Mouse (Mus musculus): Measurements from ENCODE around the gene Trarg1. TPM values are rescaled to one million over a fixed set of nuclear protein-coding genes. Genes with fewer than 3 reads are reported as not detected.

Trarg1 gene
- polyA plus RNA-seq, 1 experiment = 0.78 TPM

DNA sequence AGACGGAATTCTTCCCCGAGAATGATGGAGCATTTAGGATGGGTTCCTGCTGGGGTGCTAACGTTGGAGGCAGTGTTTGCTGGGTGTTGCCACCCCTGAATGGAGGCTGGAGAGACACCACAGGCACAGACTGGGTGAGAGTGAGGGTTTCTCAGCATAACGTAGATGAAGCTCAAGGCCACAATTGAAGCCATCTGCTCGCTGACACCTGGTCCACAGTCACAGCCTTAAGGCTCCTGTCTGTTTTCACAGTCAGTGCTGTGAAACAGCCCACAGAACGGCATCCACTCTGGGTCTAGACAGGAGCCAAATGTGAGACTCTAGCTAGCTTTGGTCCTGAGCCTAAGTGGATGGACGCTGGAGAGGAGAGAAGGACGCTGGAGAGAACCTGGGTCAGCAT is 5.4 kb upstream of the Trarg1 start:
- Histone ChIP-seq H3K27me3 (ENCODE audit: control insufficient read depth, insufficient read depth, low read length) (peaks cover 3% of the 10 kb centered on the region; the same call in 1 of the 2 replicates), H3K4me3 (ENCODE audit: extremely low read depth, insufficient read depth, insufficient read length) (no peak overlapping the region), H3K4me1 (ENCODE audit: control insufficient read depth, insufficient read depth, insufficient read length) (no peaks in the 10 kb centered on the region), H3K27ac (ENCODE audit: insufficient read depth, low read length) (no peak overlapping the region), H3K36me3 (ENCODE audit: control insufficient read depth, insufficient read depth, low read length) (no peaks in the 10 kb centered on the region)
- WGBS = 61% methylated on average over 8 of the region's 8 CpGs
- no peak for DNase-seq (ENCODE audit: low read depth in 1 of 2, low spot score in 2 of 2)
- TF ChIP-seq POLR2A (IDR thresholded peaks at IDR 0.05; ENCODE audit: low read depth, low read length) = no peak
- no peak for TF ChIP-seq CTCF (IDR thresholded peaks at IDR 0.05; ENCODE audit: extremely low read depth, insufficient read depth, insufficient read length, insufficient replicate concordance)

DNA sequence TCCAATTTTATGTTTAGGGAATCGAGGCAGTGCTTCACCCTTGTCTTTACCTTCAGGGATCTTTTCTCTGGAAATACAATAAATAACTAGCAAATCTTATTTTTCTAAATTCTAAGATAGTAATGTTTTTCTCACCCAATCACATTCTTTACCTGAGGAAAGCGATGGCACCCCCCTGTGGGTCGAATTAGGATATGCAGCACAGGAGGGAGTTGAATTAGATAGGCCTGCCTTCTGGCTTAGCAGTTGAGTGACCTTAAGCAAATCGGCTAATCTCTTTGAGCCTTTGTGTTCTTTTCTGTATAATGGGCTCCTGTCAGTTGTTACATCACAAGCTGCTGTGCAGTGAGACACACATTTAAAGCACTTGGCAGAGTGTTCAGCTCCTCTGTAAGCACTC is 4.9 kb upstream of the Trarg1 start:
- TF ChIP-seq CTCF (IDR thresholded peaks at IDR 0.05; ENCODE audit: extremely low read depth, insufficient read depth, insufficient read length, insufficient replicate concordance) (no peak), POLR2A (IDR thresholded peaks at IDR 0.05; ENCODE audit: low read depth, low read length) (no peak)
- Histone ChIP-seq H3K36me3 (ENCODE audit: control insufficient read depth, insufficient read depth, low read length) (no peaks in the 10 kb centered on the region), H3K27ac (ENCODE audit: insufficient read depth, low read length) (no peak overlapping the region), H3K4me3 (ENCODE audit: extremely low read depth, insufficient read depth, insufficient read length) (no peak overlapping the region), H3K27me3 (ENCODE audit: control insufficient read depth, insufficient read depth, low read length) (peaks cover 3% of the 10 kb centered on the region; the same call in 1 of the 2 replicates), H3K4me1 (ENCODE audit: control insufficient read depth, insufficient read depth, insufficient read length) (no peaks in the 10 kb centered on the region)
- no peak for DNase-seq (ENCODE audit: low read depth in 1 of 2, low spot score in 2 of 2)
- 40% methylated on average over 4 of the region's 4 CpGs for WGBS

DNA sequence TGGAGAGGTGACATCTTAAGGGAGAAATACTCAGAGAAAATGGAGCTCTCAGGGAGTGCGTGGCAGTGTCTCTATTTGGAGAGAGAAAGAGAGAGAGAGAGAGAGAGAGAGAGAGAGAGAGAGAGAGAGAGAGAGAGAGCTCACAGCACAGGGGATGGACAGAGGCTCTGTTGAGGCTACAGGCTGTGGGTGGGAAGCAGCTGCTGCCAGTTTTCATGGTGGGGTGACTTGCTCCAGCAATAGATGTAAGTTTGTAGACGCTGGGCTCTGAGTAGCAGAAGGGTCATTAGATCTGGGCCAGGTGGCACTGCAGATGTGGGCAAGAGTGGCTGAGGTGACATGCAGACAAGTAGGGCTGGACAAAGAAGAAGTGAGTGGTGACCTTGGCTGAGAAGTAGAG is 6.0 kb downstream of the Trarg1 start:
- Histone ChIP-seq H3K4me1 (ENCODE audit: control insufficient read depth, insufficient read depth, insufficient read length) (no peaks in the 10 kb centered on the region), H3K27ac (ENCODE audit: insufficient read depth, low read length) (no peak overlapping the region), H3K4me3 (ENCODE audit: extremely low read depth, insufficient read depth, insufficient read length) (no peak overlapping the region), H3K36me3 (ENCODE audit: control insufficient read depth, insufficient read depth, low read length) (no peaks in the 10 kb centered on the region), H3K27me3 (ENCODE audit: control insufficient read depth, insufficient read depth, low read length) (no peaks in the 10 kb centered on the region)
- WGBS = 79% methylated on average over 2 of the region's 2 CpGs
- TF ChIP-seq POLR2A (IDR thresholded peaks at IDR 0.05; ENCODE audit: low read depth, low read length) (no peak), CTCF (IDR thresholded peaks at IDR 0.05; ENCODE audit: extremely low read depth, insufficient read depth, insufficient read length, insufficient replicate concordance) (no peak)
- no peak for DNase-seq (ENCODE audit: low read depth in 1 of 2, low spot score in 2 of 2)

- no peak for DNase-seq (ENCODE audit: low read depth in 1 of 2, low spot score in 2 of 2)
- WGBS = 72% methylated on average over 3 of the region's 3 CpGs
- H3K4me1 ChIP-seq (ENCODE audit: control insufficient read depth, insufficient read depth, insufficient read length) = no peaks in the 10 kb centered on the region
- H3K36me3 ChIP-seq (ENCODE audit: control insufficient read depth, insufficient read depth, low read length) = no peaks in the 10 kb centered on the region
- H3K27me3 ChIP-seq (ENCODE audit: control insufficient read depth, insufficient read depth, low read length) = no peaks in the 10 kb centered on the region
- no peak overlapping the region for H3K4me3 ChIP-seq (ENCODE audit: extremely low read depth, insufficient read depth, insufficient read length)
- H3K27ac ChIP-seq (ENCODE audit: insufficient read depth, low read length) = no peak overlapping the region
- TF ChIP-seq POLR2A (IDR thresholded peaks at IDR 0.05; ENCODE audit: low read depth, low read length) (no peak), CTCF (IDR thresholded peaks at IDR 0.05; ENCODE audit: extremely low read depth, insufficient read depth, insufficient read length, insufficient replicate concordance) (no peak)
These were observed 12.5 kb downstream of the Trarg1 start for GRCm38 (mm10) chr11:76692096-76692495.

DNA sequence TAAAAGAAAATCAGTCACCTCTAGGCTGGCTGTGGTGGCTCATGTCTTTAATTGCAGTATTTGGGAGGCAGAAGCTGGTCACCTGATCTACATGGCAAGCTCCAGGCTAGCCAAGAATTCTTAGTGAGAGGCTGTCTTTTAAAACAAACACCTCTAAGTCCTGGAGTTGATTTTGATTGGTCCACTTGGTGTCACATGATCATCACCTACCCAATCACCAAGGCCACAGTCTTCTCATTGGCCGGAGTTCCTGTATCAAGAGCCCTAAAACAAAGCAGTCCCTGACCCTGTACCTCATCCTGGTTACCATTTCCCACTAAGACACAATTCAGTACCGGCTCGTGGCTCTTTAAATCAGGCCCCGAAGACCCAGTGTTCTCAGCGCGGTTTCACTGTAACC is 16.2 kb downstream of the Trarg1 start:
- no peaks in the 10 kb centered on the region for H3K36me3 ChIP-seq (ENCODE audit: control insufficient read depth, insufficient read depth, low read length)
- 74% methylated on average over 6 of the region's 6 CpGs for WGBS
- DNase-seq (ENCODE audit: low read depth in 1 of 2, low spot score in 2 of 2) = no peak
- no peak overlapping the region for H3K4me3 ChIP-seq (ENCODE audit: extremely low read depth, insufficient read depth, insufficient read length)
- no peak overlapping the region for H3K27ac ChIP-seq (ENCODE audit: insufficient read depth, low read length)
- H3K4me1 ChIP-seq (ENCODE audit: control insufficient read depth, insufficient read depth, insufficient read length) = no peaks in the 10 kb centered on the region
- no peaks in the 10 kb centered on the region for H3K27me3 ChIP-seq (ENCODE audit: control insufficient read depth, insufficient read depth, low read length)
- TF ChIP-seq POLR2A (IDR thresholded peaks at IDR 0.05; ENCODE audit: low read depth, low read length) (no peak), CTCF (IDR thresholded peaks at IDR 0.05; ENCODE audit: extremely low read depth, insufficient read depth, insufficient read length, insufficient replicate concordance) (no peak)

GRCm38 (mm10) chr11:76699626-76700025 is 20.0 kb downstream of the Trarg1 start:
- WGBS = 53% methylated on average over 7 of the region's 9 CpGs

GRCm38 (mm10) chr11:76707656-76708055 is 28.0 kb downstream of the Trarg1 start:
- Histone ChIP-seq H3K4me3 (ENCODE audit: extremely low read depth, insufficient read depth, insufficient read length) (no peak overlapping the region), H3K36me3 (ENCODE audit: control insufficient read depth, insufficient read depth, low read length) (no peaks in the 10 kb centered on the region), H3K27me3 (ENCODE audit: control insufficient read depth, insufficient read depth, low read length) (no peaks in the 10 kb centered on the region), H3K4me1 (ENCODE audit: control insufficient read depth, insufficient read depth, insufficient read length) (no peaks in the 10 kb centered on the region), H3K27ac (ENCODE audit: insufficient read depth, low read length) (no peak overlapping the region)
- TF ChIP-seq CTCF (IDR thresholded peaks at IDR 0.05; ENCODE audit: extremely low read depth, insufficient read depth, insufficient read length, insufficient replicate concordance) (no peak), POLR2A (IDR thresholded peaks at IDR 0.05; ENCODE audit: low read depth, low read length) (no peak)
- no peak for DNase-seq (ENCODE audit: low read depth in 1 of 2, low spot score in 2 of 2)
- WGBS = 91% methylated on average over 3 of the region's 3 CpGs

More at GRCm38 (mm10) chr11:76699626-76700025, 20.0 kb downstream of the Trarg1 start:
- H3K27me3 ChIP-seq (ENCODE audit: control insufficient read depth, insufficient read depth, low read length) = no peaks in the 10 kb centered on the region
- no peak for DNase-seq (ENCODE audit: low read depth in 1 of 2, low spot score in 2 of 2)
- H3K27ac ChIP-seq (ENCODE audit: insufficient read depth, low read length) = no peak overlapping the region
- H3K4me3 ChIP-seq (ENCODE audit: extremely low read depth, insufficient read depth, insufficient read length) = no peak overlapping the region
- H3K36me3 ChIP-seq (ENCODE audit: control insufficient read depth, insufficient read depth, low read length) = no peaks in the 10 kb centered on the region
- no peak for TF ChIP-seq POLR2A (IDR thresholded peaks at IDR 0.05; ENCODE audit: low read depth, low read length)
- H3K4me1 ChIP-seq (ENCODE audit: control insufficient read depth, insufficient read depth, insufficient read length) = no peaks in the 10 kb centered on the region

Measured in spleen, adult 2 months (tissue).